Mouse (Mus musculus) adrenal gland, adult 2 months (tissue): ENCODE data around the gene Slc4a4. TPM values are rescaled to one million over a fixed set of nuclear protein-coding genes. Genes with fewer than 3 reads are reported as not detected.

Source experiments
- polyA plus RNA-seq: library from polyadenylated mRNA; depleted of rRNA; stranded (reverse); fragments of >200 nt; gene quantifications from 2 replicates; pipeline ENCODE4 v1.2.3, GENCODE M21; 2012; rRNA removed
- total RNA-seq, 2 experiments: library from RNA; stranded (reverse); gene quantifications; 2 replicates each; pipeline ENCODE4 v1.2.3; 2021

The Slc4a4 gene
- total and polyA plus RNA-seq, 3 experiments = 3.3 to 65.1 (median 42.7) TPM

Other genes with a start within 250 kb of the Slc4a4 start
- 100 to 1,000 TPM; 123 to 142 TPM for gene Grsf1, start 210.6 kb upstream of the Slc4a4 start, total RNA-seq
- 118 and 135 TPM in 2 replicates for gene Grsf1, start 210.6 kb upstream of the Slc4a4 start, polyA plus RNA-seq
- 10 to 100 TPM; 32.9 to 36.3 TPM for gene Mob1b, start 166.0 kb upstream of the Slc4a4 start, total RNA-seq
- gene Mob1b, start 166.0 kb upstream of the Slc4a4 start, polyA plus RNA-seq = 4.7 and 8.6 TPM in 2 replicates
- gene Dck, start 121.8 kb upstream of the Slc4a4 start, total RNA-seq = 1 to 10 TPM; 2.6 to 4.2 TPM
- gene Dck, start 121.8 kb upstream of the Slc4a4 start, polyA plus RNA-seq = 2.5 and 3.4 TPM in 2 replicates